In genomic region chr5:34988690-34989089, GRCm38 (mm10) we compare ENCODE assay signal across 12 mouse cellular contexts. TPM values are rescaled to one million over a fixed set of nuclear protein-coding genes. Genes with fewer than 3 reads are reported as not detected.
DNase-seq lines count a peak whose midpoint lies in the region; ATAC-seq and TF ChIP-seq lines count a peak whose summit lies in the region.
"Had no signal": no experiment of that assay in that cellular context is flagged by ENCODE, and none has a peak within 500 bp of the region (broad histone marks: within the 10 kb centered on the region; RNA-seq: fewer than 3 reads in every experiment).

No protein-coding gene starts in this region.

- no peak for ATAC-seq in heart, postnatal 0 days (ENCODE audit: insufficient read depth, low read depth)
- ATAC-seq in heart, embryonic 11.5 days (replicated peaks; ENCODE audit: insufficient number of reproducible peaks, low FRiP score, low TSS enrichment): no peak
- no peak; the same call in 1 of the 2 replicates for ATAC-seq in embryonic facial prominence, embryonic 14.5 days (ENCODE audit: low read depth)
- ATAC-seq: liver, embryonic 12.5 days had no signal

- intact Hi-C loops in left cerebral cortex, postnatal 4 days (cut with DNase I): loop anchor here (5.0 kb wide), 1 partner anchor 34 kb away; no protein-coding TSS in a partner anchor
- intact Hi-C loops in left cerebral cortex, adult 2 months (cut with DNase I): loop anchor here (2.0 kb wide), 1 partner anchor 148 kb away; no protein-coding TSS in a partner anchor

- H3K4me2 ChIP-seq in heart, postnatal 0 days (ENCODE audit: low read depth, low read length): no peak overlapping the region
- H3K4me2 ChIP-seq in heart, embryonic 11.5 days: no peak overlapping the region
- no peak overlapping the region for H3K4me2 ChIP-seq in embryonic facial prominence, embryonic 14.5 days (ENCODE audit: low read depth, low read length)
- H3K4me2 ChIP-seq: liver, embryonic 12.5 days; midbrain, embryonic 12.5 days had no signal

- no peaks in the 10 kb centered on the region for H3K9me3 ChIP-seq in heart, postnatal 0 days (replicated peaks; ENCODE audit: control insufficient read depth, low read length)
- H3K9me3 ChIP-seq in heart, embryonic 11.5 days (replicated peaks; ENCODE audit: control insufficient read depth, low read length): no peaks in the 10 kb centered on the region
- H3K9me3 ChIP-seq in embryonic facial prominence, embryonic 14.5 days (ENCODE audit: control insufficient read depth, low read length): no peaks in the 10 kb centered on the region
- H3K9me3 ChIP-seq: liver, embryonic 12.5 days; midbrain, embryonic 12.5 days had no signal

- H3K27me3 ChIP-seq in heart, postnatal 0 days (ENCODE audit: control insufficient read depth, insufficient read depth, low read length): no peaks in the 10 kb centered on the region
- H3K27me3 ChIP-seq in heart, embryonic 11.5 days (ENCODE audit: control insufficient read depth, insufficient read depth, low read length): no peaks in the 10 kb centered on the region
- no peaks in the 10 kb centered on the region for H3K27me3 ChIP-seq in C2C12 (ENCODE audit: control insufficient read depth, insufficient read depth, insufficient read length)
- H3K27me3 ChIP-seq in embryonic facial prominence, embryonic 14.5 days (replicated peaks; ENCODE audit: control insufficient read depth, insufficient read depth, low read length): no peaks in the 10 kb centered on the region
- H3K27me3 ChIP-seq: liver, embryonic 12.5 days; midbrain, embryonic 12.5 days had no signal

- DNase-seq in heart, postnatal 0 days (ENCODE audit: low spot score): no peak
- DNase-seq in left cerebral cortex, postnatal 4 days: peak; percentile 46
- no peak for DNase-seq in left cerebral cortex, adult 2 months (ENCODE audit: extremely low spot score in 1 of 2, low spot score in 2 of 2)
- peak; percentile 34 for DNase-seq in embryonic facial prominence, embryonic 14.5 days (ENCODE audit: low spot score)
- DNase-seq in testis, postnatal 10 days (ENCODE audit: low spot score): no peak
- no peak for DNase-seq in T-cell, adult 2 months (ENCODE audit: low spot score)
- DNase-seq: cerebellum, postnatal 25 days had no signal

- H3K36me3 ChIP-seq in heart, postnatal 0 days (replicated peaks; ENCODE audit: control insufficient read depth, insufficient read depth, low read length): peaks cover 10% of the 10 kb centered on the region
- H3K36me3 ChIP-seq in heart, embryonic 11.5 days (ENCODE audit: control insufficient read depth, insufficient read depth, low read length): peaks cover 7% of the 10 kb centered on the region
- H3K36me3 ChIP-seq in C2C12 (ENCODE audit: control insufficient read depth, insufficient read depth): no peaks in the 10 kb centered on the region
- H3K36me3 ChIP-seq in embryonic facial prominence, embryonic 14.5 days (ENCODE audit: control insufficient read depth, insufficient read depth, low read length): peaks cover 14% of the 10 kb centered on the region

- H3K4me1 ChIP-seq in heart, postnatal 0 days (ENCODE audit: control insufficient read depth, insufficient read depth): peaks cover 29% of the 10 kb centered on the region
- peaks cover 18% of the 10 kb centered on the region for H3K4me1 ChIP-seq in heart, embryonic 11.5 days (ENCODE audit: control insufficient read depth, insufficient read depth, low read length)
- H3K4me1 ChIP-seq in embryonic facial prominence, embryonic 14.5 days (ENCODE audit: control insufficient read depth, insufficient read depth, low read length): peaks cover 14% of the 10 kb centered on the region

- H3K79me3 ChIP-seq in C2C12 (ENCODE audit: low read depth): peaks cover 26% of the 10 kb centered on the region

- H3K9ac ChIP-seq in heart, postnatal 0 days (replicated peaks; ENCODE audit: low read depth, low read length): no peak overlapping the region
- no peak overlapping the region for H3K9ac ChIP-seq in heart, embryonic 11.5 days (ENCODE audit: low read depth, low read length)
- H3K9ac ChIP-seq in embryonic facial prominence, embryonic 14.5 days (ENCODE audit: low read depth, low read length): 0 out of 2 replicates have a peak overlapping the region, but pooled peaks have one; percentile 4
- H3K9ac ChIP-seq: liver, embryonic 12.5 days; midbrain, embryonic 12.5 days had no signal

- TF ChIP-seq EP300 in heart, postnatal 0 days (IDR thresholded peaks at IDR 0.05; ENCODE audit: low read depth): no peak

- H3ac ChIP-seq in C2C12 (ENCODE audit: control insufficient read depth, insufficient read length, low read depth): no peak overlapping the region

- H3K4me3 ChIP-seq in heart, postnatal 0 days (ENCODE audit: low read depth, low read length): no peak overlapping the region
- no peak overlapping the region for H3K4me3 ChIP-seq in heart, embryonic 11.5 days (ENCODE audit: low read depth, low read length)
- H3K4me3 ChIP-seq in left cerebral cortex, adult 2 months: no peak overlapping the region
- no peak overlapping the region for H3K4me3 ChIP-seq in C2C12 (ENCODE audit: insufficient read depth, poor library complexity, severe bottlenecking)
- no peak overlapping the region for H3K4me3 ChIP-seq in embryonic facial prominence, embryonic 14.5 days (ENCODE audit: low read depth, low read length)
- H3K4me3 ChIP-seq: layer of hippocampus, adult 2 months; liver, embryonic 12.5 days; midbrain, embryonic 12.5 days had no signal

- H3K27ac ChIP-seq in heart, postnatal 0 days (ENCODE audit: low read depth): peak overlapping the region; percentile 40
- no peak overlapping the region for H3K27ac ChIP-seq in heart, embryonic 11.5 days (ENCODE audit: low read depth, low read length)
- no peak overlapping the region; the same call in 1 of the 2 replicates for H3K27ac ChIP-seq in left cerebral cortex, adult 2 months
- peak overlapping the region; percentile 67 for H3K27ac ChIP-seq in embryonic facial prominence, embryonic 14.5 days (replicated peaks; ENCODE audit: low read depth, low read length)
- H3K27ac ChIP-seq: liver, embryonic 12.5 days; midbrain, embryonic 12.5 days had no signal

- TF ChIP-seq CTCF in heart, postnatal 0 days (IDR thresholded peaks at IDR 0.05; ENCODE audit: low read depth): no peak
- no peak for TF ChIP-seq CTCF in left cerebral cortex, adult 2 months (IDR thresholded peaks at IDR 0.05)
- no peak for TF ChIP-seq CTCF in C2C12 (IDR thresholded peaks at IDR 0.05; ENCODE audit: control insufficient read depth, insufficient read depth, insufficient read length)

- H3K79me2 ChIP-seq in C2C12 (ENCODE audit: control insufficient read depth, insufficient read depth): peaks cover 41% of the 10 kb centered on the region

- WGBS in heart, postnatal 0 days: 66% methylated on average over 5 of the region's 5 CpGs
- WGBS in heart, embryonic 11.5 days (ENCODE audit: insufficient replicate concordance): 76% methylated on average over 5 of the region's 5 CpGs
- 72% methylated on average over 5 of the region's 5 CpGs for WGBS in embryonic facial prominence, embryonic 14.5 days

TF ChIP-seq in C2C12, 6 proteins besides CTCF, POLR2A, EP300 and RAD21:
- TF ChIP-seq MAX (IDR thresholded peaks at IDR 0.05) (no peak), MYOD1 (IDR thresholded peaks at IDR 0.05; ENCODE audit: control insufficient read depth, insufficient read length, low read depth) (peak; percentile 93), CEBPB (IDR thresholded peaks at IDR 0.05; ENCODE audit: low read depth) (no peak)

RNA-seq across cellular contexts. Expression of gene Rgs12, which starts 39.4 kb away (rescaled TPM):
- total RNA-seq in heart, postnatal 0 days (2014; rRNA removed; ENCODE audit: low replicate concordance): 51.1 and 77.3 TPM in 2 replicates
- polyA plus RNA-seq in heart, postnatal 0 days (2015; fragmentation: Nextera tagmentation; extraction: Ambion mirVana): 27.7 and 29.2 TPM in 2 replicates
- polyA plus RNA-seq in heart, embryonic 11.5 days (2014; fragmentation: Nextera tagmentation; extraction: Ambion mirVana): 25.6 and 29.5 TPM in 2 replicates
- total RNA-seq in left cerebral cortex, postnatal 4 days (2021): 10 to 100 TPM; 62.9 TPM
- total RNA-seq in left cerebral cortex, adult 2 months (2021): 10 to 100 TPM; 40.5 to 48.3 TPM
- polyA plus RNA-seq in C2C12 (2012; fragmentation: generic; extraction: Trizol): 50.6 TPM
- polyA plus RNA-seq in embryonic facial prominence, embryonic 14.5 days (2014; fragmentation: Nextera tagmentation; extraction: Ambion mirVana): 30.0 and 30.2 TPM in 2 replicates

RNA-seq across cellular contexts. Expression of gene Hgfac, which starts 52.6 kb away (rescaled TPM):
- total RNA-seq in heart, postnatal 0 days (2014; rRNA removed; ENCODE audit: low replicate concordance): 0.19 TPM in 1 of 2 replicates, not detected in the other
- polyA plus RNA-seq in heart, postnatal 0 days (2015; fragmentation: Nextera tagmentation; extraction: Ambion mirVana): 0.16 and 0.36 TPM in 2 replicates
- 0.23 and 0.66 TPM in 2 replicates for polyA plus RNA-seq in heart, embryonic 11.5 days (2014; fragmentation: Nextera tagmentation; extraction: Ambion mirVana)
- total RNA-seq in left cerebral cortex, postnatal 4 days (2021): 1 to 10 TPM in 1 of 2 experiments, under 1 TPM in 1; 0.95 to 1.7 TPM
- total RNA-seq in left cerebral cortex, adult 2 months (2021): 1 to 10 TPM in 1 of 2 experiments, under 1 TPM in 1; 0.87 to 1.7 TPM
- polyA plus RNA-seq in C2C12 (2012; fragmentation: generic; extraction: Trizol): 0.06 TPM
- polyA plus RNA-seq in embryonic facial prominence, embryonic 14.5 days (2014; fragmentation: Nextera tagmentation; extraction: Ambion mirVana): 0.17 and 0.49 TPM in 2 replicates

Comparison
In these comparisons a context has a peak if more than half of its experiments do, and no peak if none do; other contexts are left out.
1. DNase-seq: peak in left cerebral cortex, postnatal 4 days (single experiment) and embryonic facial prominence, embryonic 14.5 days (single experiment); none in heart, postnatal 0 days (single experiment), left cerebral cortex, adult 2 months (0 of 2), testis, postnatal 10 days (single experiment) and T-cell, adult 2 months (single experiment).
2. H3K27ac ChIP-seq: peak in heart, postnatal 0 days (single experiment) and embryonic facial prominence, embryonic 14.5 days (single experiment); none in heart, embryonic 11.5 days (single experiment) and left cerebral cortex, adult 2 months (single experiment).